Mouse (Mus musculus) limb, embryonic 14.5 days (tissue): ENCODE data around the gene Mark3. TPM values are rescaled to one million over a fixed set of nuclear protein-coding genes. Genes with fewer than 3 reads are reported as not detected.
"Not testable (repeated sequence)": the region's sequence is repeated elsewhere in the genome, so short reads cannot be mapped to it uniquely, and the experiment has no call there.

Source experiments
- ATAC-seq: fragments of 200-750 bp; cut with Nextera tagmentation; 2 replicates; pipeline ENCODE4 v1.8.0; 2017; ENCODE audit warnings: low read depth, moderate number of reproducible peaks, moderate TSS enrichment; ENCODE audit not compliant: low FRiP score
- DNase-seq: peaks from one replicate; pipeline ENCODE4 v3.0.0-alpha.2; 2015; ENCODE audit warnings: low spot score
- H3K27ac ChIP-seq: fragments of 300-500 bp; sonication (generic); replicated peaks from 2 replicates; pipeline ENCODE4 v1.5.1; 2014; ENCODE audit warnings: low read depth, mild to moderate bottlenecking, low read length, moderate library complexity, mixed read lengths
- H3K27me3 ChIP-seq: fragments of 300-500 bp; sonication (generic); 2 replicates; pipeline ENCODE4 v1.6.1; 2014; ENCODE audit warnings: low read length, mixed read lengths; ENCODE audit not compliant: control insufficient read depth, insufficient read depth
- H3K36me3 ChIP-seq: fragments of 300-500 bp; sonication (generic); 2 replicates; pipeline ENCODE4 v1.6.1; 2014; ENCODE audit warnings: mild to moderate bottlenecking, low read length, moderate library complexity, mixed read lengths; ENCODE audit not compliant: control insufficient read depth, insufficient read depth
- H3K4me1 ChIP-seq: fragments of 300-500 bp; sonication (generic); 2 replicates; pipeline ENCODE4 v1.6.1; 2014; ENCODE audit warnings: antibody characterized with exemption, low read length, mixed read lengths; ENCODE audit not compliant: control insufficient read depth, insufficient read depth
- H3K4me2 ChIP-seq: fragments of 300-500 bp; sonication (generic); replicated peaks from 2 replicates; pipeline ENCODE4 v1.6.1; 2014; ENCODE audit warnings: low read depth, mild to moderate bottlenecking, low read length, moderate library complexity; ENCODE audit not compliant: severe bottlenecking
- H3K4me3 ChIP-seq: fragments of 300-500 bp; sonication (generic); replicated peaks from 2 replicates; pipeline ENCODE4 v1.5.1; 2014; ENCODE audit warnings: low read length
- H3K9ac ChIP-seq: fragments of 300-500 bp; sonication (generic); 2 replicates; pipeline ENCODE4 v1.6.1; 2014; ENCODE audit warnings: mild to moderate bottlenecking, low read depth, low read length, moderate library complexity; ENCODE audit not compliant: severe bottlenecking
- H3K9me3 ChIP-seq: fragments of 300-500 bp; sonication (generic); 2 replicates; pipeline ENCODE4 v1.6.1; 2016; ENCODE audit warnings: low read length; ENCODE audit not compliant: control insufficient read depth
- POLR2A ChIP-seq: fragments of 200-500 bp; IDR thresholded peaks from 2 replicates; pipeline ENCODE4 v1.8.0; 2012; ENCODE audit warnings: inconsistent platforms, mild to moderate bottlenecking, moderate library complexity, borderline replicate concordance; ENCODE audit not compliant: insufficient read depth, insufficient read length; ENCODE audit errors: extremely low read depth
- WGBS: fragments of 180-500 bp; shearing (Covaris S2); extraction: QIAGEN DNeasy Blood & Tissue Kit; methylation state at CpG from one replicate; pipeline ENCODE4 v1.1.7; 2014; 5-methylcytosine and 5-hydroxymethylcytosine counted together
- polyA plus RNA-seq, 2 experiments: library from polyadenylated mRNA; depleted of rRNA in 1 of 2; stranded (reverse) in 1 of 2; unstranded in 1 of 2; fragments of >200 nt; fragmentation: Nextera tagmentation in 1 of 2; extraction: Ambion mirVana in 1 of 2; gene quantifications; 2 replicates each; pipeline versions ENCODE4 v1.2.1 to v1.2.3; 2012 to 2014

Mark3 gene
- polyA plus RNA-seq, 2 experiments = 49.8 to 80.5 TPM

DNA sequence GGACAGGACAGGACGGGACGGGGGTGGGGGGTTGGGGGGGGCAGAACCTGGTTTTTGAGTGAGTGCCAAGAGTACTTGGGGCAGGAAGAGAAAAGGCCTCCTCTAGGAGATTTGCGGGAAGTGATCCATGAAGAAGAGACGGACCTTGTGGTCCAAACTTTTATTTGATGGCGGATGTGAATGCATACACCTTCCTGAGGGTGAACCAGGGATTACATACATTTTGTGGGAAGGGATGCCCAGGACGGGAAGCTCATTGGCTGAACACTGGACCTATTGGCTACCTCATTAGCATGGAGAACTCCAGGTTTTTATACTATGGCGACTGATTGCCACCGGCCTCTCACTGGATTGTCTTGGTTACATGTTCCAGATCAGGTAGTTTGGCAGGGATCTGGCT, 22.0 kb upstream of the Mark3 start:
- Histone ChIP-seq H3K27me3 (no peaks in the 10 kb centered on the region), H3K4me1 (no peaks in the 10 kb centered on the region), H3K27ac (no peak overlapping the region), H3K9me3 (no peaks in the 10 kb centered on the region), H3K4me3 (no peak overlapping the region), H3K4me2 (no peak overlapping the region), H3K36me3 (peaks cover 14% of the 10 kb centered on the region), H3K9ac (no peak overlapping the region)
- ATAC-seq (no peak), DNase-seq (no peak)
- WGBS = 63% methylated on average over 8 of the region's 8 CpGs
- TF ChIP-seq POLR2A = no peak

DNA sequence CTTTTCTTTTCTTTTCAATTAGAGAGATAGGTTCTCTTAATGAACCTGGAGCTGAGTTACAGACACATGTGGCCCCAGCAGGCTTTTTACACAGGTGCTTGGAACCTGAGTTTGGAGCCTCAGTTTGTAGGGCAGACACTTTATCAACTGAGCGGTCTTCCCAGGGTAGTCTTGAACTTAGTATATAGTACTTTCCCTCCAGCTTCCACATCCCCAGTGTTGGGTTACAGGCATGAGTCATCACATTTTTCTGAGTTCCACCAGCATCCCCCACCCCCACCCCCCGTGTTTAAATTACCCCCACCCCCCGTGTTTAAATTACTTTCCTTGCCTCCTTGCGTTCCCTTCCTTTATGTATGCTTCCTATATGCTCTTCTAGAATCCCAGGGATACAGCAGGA, 19.0 kb upstream of the Mark3 start:
- Histone ChIP-seq H3K27me3 (no peaks in the 10 kb centered on the region), H3K4me1 (0 out of 2 replicates have a peak, but pooled peaks cover 4% of the 10 kb centered on the region), H3K9me3 (no peaks in the 10 kb centered on the region), H3K36me3 (no peaks in the 10 kb centered on the region), H3K9ac (no peak overlapping the region), H3K4me2 (no peak overlapping the region), H3K27ac (no peak overlapping the region), H3K4me3 (no peak overlapping the region)
- DNase-seq (no peak), ATAC-seq (no peak)
- WGBS = 54% methylated on average over 4 of the region's 4 CpGs
- TF ChIP-seq POLR2A = no peak

DNA sequence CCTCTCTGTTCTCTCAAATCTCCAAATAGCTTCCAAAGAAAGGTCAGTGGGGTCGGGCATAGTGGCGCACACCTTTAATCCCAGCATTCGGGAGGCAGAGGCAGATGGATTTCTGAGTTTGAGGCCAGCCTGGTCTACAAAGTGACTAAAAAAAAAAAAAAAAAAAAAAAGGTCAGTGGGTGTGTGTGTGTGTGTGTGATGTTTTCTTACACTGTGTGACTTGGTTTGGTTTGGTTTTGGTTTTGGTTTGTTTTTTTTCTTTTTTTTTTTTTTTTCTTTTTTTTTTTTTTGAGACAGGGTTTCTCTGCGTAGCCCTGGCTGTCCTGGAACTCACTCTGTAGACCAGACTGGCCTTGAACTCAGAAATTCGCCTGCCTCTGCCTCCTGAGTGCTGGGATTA, 18.4 kb upstream of the Mark3 start:
- H3K4me3 ChIP-seq, H3K27ac ChIP-seq, H3K4me1 ChIP-seq, ATAC-seq, H3K27me3 ChIP-seq, H3K9me3 ChIP-seq, H3K36me3 ChIP-seq, DNase-seq, H3K4me2 ChIP-seq, H3K9ac ChIP-seq: not testable (repeated sequence)
- 73% methylated on average over 5 of the region's 5 CpGs for WGBS

DNA sequence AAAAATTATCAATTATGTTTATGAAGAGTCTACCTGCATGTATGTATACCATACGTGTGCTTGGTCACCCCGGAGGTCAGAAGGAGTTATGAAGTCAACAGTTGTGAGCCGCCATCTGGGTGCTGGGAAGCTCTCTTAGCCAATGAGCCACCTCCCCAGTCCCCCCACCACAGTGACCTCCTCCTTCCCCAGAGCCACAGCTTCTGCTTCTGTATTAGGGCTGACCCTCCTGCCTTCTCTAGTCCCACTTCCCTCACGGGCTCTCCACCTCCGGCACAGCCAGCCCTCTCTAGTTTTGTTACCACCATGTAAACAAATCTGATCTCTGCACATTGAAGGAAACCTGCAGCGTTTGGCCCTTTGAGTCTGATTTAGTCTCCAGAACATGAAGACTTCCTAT, 16.8 kb upstream of the Mark3 start:
- H3K9ac ChIP-seq = no peak overlapping the region
- peaks cover 8% of the 10 kb centered on the region; the same call in 1 of the 2 replicates for H3K4me1 ChIP-seq
- no peaks in the 10 kb centered on the region for H3K36me3 ChIP-seq
- H3K9me3 ChIP-seq = no peaks in the 10 kb centered on the region
- no peak overlapping the region for H3K4me3 ChIP-seq
- ATAC-seq (no peak), DNase-seq (no peak)
- no peaks in the 10 kb centered on the region for H3K27me3 ChIP-seq
- no peak for TF ChIP-seq POLR2A
- WGBS = 64% methylated on average over 6 of the region's 6 CpGs
- no peak overlapping the region for H3K27ac ChIP-seq
- no peak overlapping the region for H3K4me2 ChIP-seq

DNA sequence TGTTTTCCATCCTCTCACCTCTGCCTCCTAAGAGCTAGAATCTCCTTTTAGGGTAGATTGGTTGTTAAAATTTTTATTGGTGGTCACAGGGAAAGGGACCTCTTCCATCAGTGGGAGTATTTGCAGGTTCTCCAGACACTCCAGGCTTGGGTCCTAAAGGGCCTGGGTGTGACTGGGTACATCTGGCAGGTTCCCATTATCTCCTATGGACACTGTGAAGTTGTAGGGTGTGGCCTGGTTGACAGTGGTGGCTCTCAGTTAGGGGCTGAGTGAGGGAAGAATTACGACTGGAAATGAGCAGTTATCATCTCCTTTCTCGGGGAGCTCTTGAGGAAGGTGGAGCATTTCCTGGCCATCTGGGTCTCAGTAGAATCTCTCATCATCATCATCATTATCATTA, 15.7 kb upstream of the Mark3 start:
- DNase-seq (no peak), ATAC-seq (no peak)
- Histone ChIP-seq H3K4me1 (peaks cover 12% of the 10 kb centered on the region; the same call in 1 of the 2 replicates), H3K4me3 (no peak overlapping the region), H3K27ac (no peak overlapping the region), H3K36me3 (no peaks in the 10 kb centered on the region), H3K9me3 (no peaks in the 10 kb centered on the region), H3K27me3 (no peaks in the 10 kb centered on the region), H3K4me2 (no peak overlapping the region), H3K9ac (no peak overlapping the region)
- 43% methylated on average over 2 of the region's 2 CpGs for WGBS
- no peak for TF ChIP-seq POLR2A
